ENCODE assay signal across 7 mouse cellular contexts in genomic region chr17:42875571-42876000, GRCm38 (mm10). TPM values are rescaled to one million over a fixed set of nuclear protein-coding genes. Genes with fewer than 3 reads are reported as not detected.
A peak's percentile ranks its signal among the peaks of the same experiment; 100 is the strongest.
DNase-seq lines count a peak whose midpoint lies in the region; ATAC-seq lines count a peak whose summit lies in the region.

No protein-coding gene starts in this region.

- no peaks in the 10 kb centered on the region for H3K36me3 ChIP-seq in forebrain, embryonic 15.5 days
- H3K36me3 ChIP-seq in hindbrain, embryonic 10.5 days, result no peaks in the 10 kb centered on the region

- no peaks in the 10 kb centered on the region for H3K27me3 ChIP-seq in forebrain, embryonic 15.5 days
- H3K27me3 ChIP-seq in hindbrain, embryonic 10.5 days (ENCODE audit: insufficient read depth, poor library complexity, severe bottlenecking), result no peaks in the 10 kb centered on the region

- DNase-seq in MN1 (ENCODE audit: low spot score), result peak; percentile 56
- peak; percentile 53 for DNase-seq in hindbrain, embryonic 10.5 days (ENCODE audit: low spot score)
- DNase-seq in left cerebral cortex, postnatal 10 days (ENCODE audit: extremely low spot score in 1 of 2, low spot score in 2 of 2), result peak; percentile 15 to 38
- peak; percentile 20 to 40 for DNase-seq in spleen, postnatal 36 days (ENCODE audit: low spot score in 2 of 2)

- under 1% methylated on average over 17 of the region's 17 CpGs for WGBS in forebrain, embryonic 15.5 days
- WGBS in hindbrain, embryonic 10.5 days, result under 1% methylated on average over 17 of the region's 17 CpGs

- H3K27ac ChIP-seq in brown adipose tissue, adult 24 weeks (replicated peaks; ENCODE audit: low read depth, low read length), result peak overlapping the region; percentile 35
- H3K27ac ChIP-seq in forebrain, embryonic 15.5 days (replicated peaks), result peak overlapping the region; percentile 89; the same call in 1 of the 2 replicates
- H3K27ac ChIP-seq in hindbrain, embryonic 10.5 days, result peak overlapping the region; percentile 98

- H3K4me3 ChIP-seq in brown adipose tissue, adult 24 weeks (ENCODE audit: insufficient read depth, low read depth, low read length), result peak overlapping the region; percentile 91
- H3K4me3 ChIP-seq in forebrain, embryonic 15.5 days, result peak overlapping the region; percentile 73
- H3K4me3 ChIP-seq in hindbrain, embryonic 10.5 days, result peak overlapping the region; percentile 88

- intact Hi-C loops in left cerebral cortex, postnatal 10 days (cut with DNase I), result no loop called here

- H3K4me1 ChIP-seq in brown adipose tissue, adult 24 weeks (ENCODE audit: control insufficient read depth, insufficient read depth, insufficient read length, low read length), result peaks cover 5% of the 10 kb centered on the region
- peaks cover 15% of the 10 kb centered on the region for H3K4me1 ChIP-seq in forebrain, embryonic 15.5 days
- H3K4me1 ChIP-seq in hindbrain, embryonic 10.5 days (replicated peaks), result peaks cover 15% of the 10 kb centered on the region

- H3K9me3 ChIP-seq in forebrain, embryonic 15.5 days, result no peaks in the 10 kb centered on the region
- no peaks in the 10 kb centered on the region for H3K9me3 ChIP-seq in hindbrain, embryonic 10.5 days

- peak overlapping the region; percentile 76 for H3K4me2 ChIP-seq in forebrain, embryonic 15.5 days (replicated peaks)

- 0 out of 2 replicates have a peak, but pooled peaks have one; percentile 20 for ATAC-seq in forebrain, embryonic 15.5 days (replicated peaks)
- peak; percentile 9 for ATAC-seq in megakaryocyte progenitor cell, adult 5-6 weeks (replicated peaks; ENCODE audit: poor library complexity)

- H3K9ac ChIP-seq in forebrain, embryonic 15.5 days (replicated peaks), result peak overlapping the region; percentile 81

RNA-seq across cellular contexts. Expression of gene Cd2ap, which starts 0.9 kb away (rescaled TPM):
- 14.1 and 19.1 TPM in 2 replicates for polyA plus RNA-seq in brown adipose tissue, adult 24 weeks (2012; ENCODE audit: insufficient read depth, insufficient read length, missing spikeins)
- polyA plus RNA-seq in forebrain, embryonic 15.5 days (2015; fragmentation: Nextera tagmentation; extraction: Ambion mirVana), result 7.4 and 8.6 TPM in 2 replicates
- polyA plus RNA-seq in hindbrain, embryonic 10.5 days (2016; fragmentation: Nextera tagmentation; extraction: Ambion mirVana), result 7.9 and 12.5 TPM in 2 replicates
- total RNA-seq in left cerebral cortex, postnatal 10 days (2021), result 10 to 100 TPM; 19.0 to 19.4 TPM
- total RNA-seq in megakaryocyte progenitor cell, adult 5-6 weeks (2015), result 14.1 and 16.4 TPM in 2 replicates
- total RNA-seq in megakaryocyte progenitor cell, adult 5-6 weeks (2017), result 10.1 and 13.3 TPM in 2 replicates

Comparison
In these comparisons a context has a peak if more than half of its experiments do, and no peak if none do; other contexts are left out.
1. Peak in every context shown above with its lines: DNase-seq, ATAC-seq, H3K4me3 ChIP-seq and H3K27ac ChIP-seq.
2. H3K27ac ChIP-seq: peak in every context shown above with its lines; median percentile 98 in hindbrain, embryonic 10.5 days; 89 in forebrain, embryonic 15.5 days; 35 in brown adipose tissue, adult 24 weeks.